In the genomic region with DNA sequence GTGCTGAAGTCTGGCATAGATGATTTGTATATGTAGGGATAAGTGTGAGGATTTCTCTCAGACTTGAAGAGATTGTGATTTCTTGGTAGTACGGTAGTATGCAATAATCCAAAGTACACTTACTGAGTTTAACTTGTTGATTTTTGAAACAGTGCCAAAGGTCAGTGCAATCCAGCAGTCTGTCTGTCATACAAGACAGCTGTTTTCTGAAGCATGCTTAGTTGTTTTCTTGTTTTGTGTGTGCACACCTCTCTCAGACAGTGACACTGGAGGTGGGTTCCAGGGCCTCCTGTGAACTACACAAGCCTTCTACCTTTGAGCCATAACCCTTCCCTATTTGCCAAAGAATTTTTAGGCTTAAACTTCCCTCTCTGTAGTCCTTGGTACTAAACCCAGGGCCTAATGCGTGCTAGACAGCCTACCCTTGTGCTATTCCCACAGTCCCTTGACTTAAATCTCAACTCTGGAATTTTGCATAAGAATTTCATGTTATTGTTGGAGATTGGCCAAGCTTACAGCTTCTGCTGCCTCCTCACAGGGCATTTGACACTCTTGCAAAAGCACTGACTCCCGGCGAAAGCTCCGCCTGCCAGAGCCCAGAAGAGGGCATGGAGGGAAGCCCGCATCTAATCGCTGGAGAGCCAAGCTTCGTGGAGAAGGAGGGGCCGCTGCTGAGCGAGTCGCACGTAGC, we compare ENCODE assay signal across 11 mouse cellular contexts. TPM values are rescaled to one million over a fixed set of nuclear protein-coding genes. Genes with fewer than 3 reads are reported as not detected.
DNase-seq lines count a peak whose midpoint lies in the region; ATAC-seq lines count a peak whose summit lies in the region.
"Had no signal": no experiment of that assay in that cellular context is flagged by ENCODE, and none has a peak within 500 bp of the region (broad histone marks: within the 10 kb centered on the region; RNA-seq: fewer than 3 reads in every experiment).

No protein-coding gene starts in this region.

- H3K27ac ChIP-seq in embryonic facial prominence, embryonic 14.5 days (replicated peaks; ENCODE audit: low read depth, low read length) = no peak overlapping the region
- H3K27ac ChIP-seq in embryonic facial prominence, embryonic 10.5 days (replicated peaks) = no peak overlapping the region
- H3K27ac ChIP-seq in lung, embryonic 15.5 days = 0 out of 2 replicates have a peak overlapping the region, but pooled peaks have one; percentile 24
- 0 out of 2 replicates have a peak overlapping the region, but pooled peaks have one; percentile 7 for H3K27ac ChIP-seq in intestine, embryonic 14.5 days (ENCODE audit: low read depth)
- H3K27ac ChIP-seq in midbrain, embryonic 15.5 days = no peak overlapping the region

- H3K36me3 ChIP-seq in embryonic facial prominence, embryonic 14.5 days (ENCODE audit: control insufficient read depth, insufficient read depth, low read length) = peaks cover 87% of the 10 kb centered on the region
- peaks cover 97% of the 10 kb centered on the region for H3K36me3 ChIP-seq in embryonic facial prominence, embryonic 10.5 days (replicated peaks)
- H3K36me3 ChIP-seq in lung, embryonic 15.5 days = peaks cover 74% of the 10 kb centered on the region
- peaks cover 89% of the 10 kb centered on the region for H3K36me3 ChIP-seq in intestine, embryonic 14.5 days (ENCODE audit: control insufficient read depth, insufficient read depth, low read length)
- H3K36me3 ChIP-seq in midbrain, embryonic 15.5 days (replicated peaks) = peaks cover 45% of the 10 kb centered on the region

- H3K4me3 ChIP-seq in embryonic facial prominence, embryonic 14.5 days (ENCODE audit: low read depth, low read length) = no peak overlapping the region
- H3K4me3 ChIP-seq in embryonic facial prominence, embryonic 10.5 days = no peak overlapping the region
- no peak overlapping the region for H3K4me3 ChIP-seq in lung, embryonic 15.5 days
- no peak overlapping the region for H3K4me3 ChIP-seq in intestine, embryonic 14.5 days (ENCODE audit: low read depth, low read length)
- H3K4me3 ChIP-seq in midbrain, embryonic 15.5 days = no peak overlapping the region

- 0 out of 2 replicates have a peak, but pooled peaks cover 8% of the 10 kb centered on the region for H3K9me3 ChIP-seq in embryonic facial prominence, embryonic 14.5 days (ENCODE audit: control insufficient read depth, low read length)
- H3K9me3 ChIP-seq in embryonic facial prominence, embryonic 10.5 days = peaks cover 5% of the 10 kb centered on the region; the same call in 1 of the 2 replicates
- no peaks in the 10 kb centered on the region for H3K9me3 ChIP-seq in lung, embryonic 15.5 days
- H3K9me3 ChIP-seq in intestine, embryonic 14.5 days (ENCODE audit: control insufficient read depth, low read length) = peaks cover 8% of the 10 kb centered on the region
- H3K9me3 ChIP-seq in midbrain, embryonic 15.5 days = no peaks in the 10 kb centered on the region

- peak; percentile 79; the same call in 1 of the 2 replicates for ATAC-seq in embryonic facial prominence, embryonic 14.5 days (ENCODE audit: low read depth)
- ATAC-seq in lung, embryonic 15.5 days (ENCODE audit: borderline replicate concordance, extremely low read depth, low FRiP score, low TSS enrichment) = no peak
- no peak for ATAC-seq in intestine, embryonic 14.5 days (replicated peaks; ENCODE audit: low FRiP score, low TSS enrichment, low read depth)
- ATAC-seq in midbrain, embryonic 15.5 days (replicated peaks) = no peak; the same call in none of the 2 replicates
- ATAC-seq: activated CD4-positive, CD25-positive, alpha-beta regulatory T cell, adult 4 months had no signal

- no peak overlapping the region for H3K9ac ChIP-seq in embryonic facial prominence, embryonic 14.5 days (ENCODE audit: low read depth, low read length)
- no peak overlapping the region for H3K9ac ChIP-seq in lung, embryonic 15.5 days
- no peak overlapping the region for H3K9ac ChIP-seq in intestine, embryonic 14.5 days (ENCODE audit: low read length)
- H3K9ac ChIP-seq in midbrain, embryonic 15.5 days = no peak overlapping the region

- H3K27me3 ChIP-seq in embryonic facial prominence, embryonic 14.5 days (replicated peaks; ENCODE audit: control insufficient read depth, insufficient read depth, low read length) = no peaks in the 10 kb centered on the region
- no peaks in the 10 kb centered on the region for H3K27me3 ChIP-seq in embryonic facial prominence, embryonic 10.5 days (replicated peaks; ENCODE audit: low read depth, poor library complexity, severe bottlenecking)
- no peaks in the 10 kb centered on the region for H3K27me3 ChIP-seq in lung, embryonic 15.5 days
- H3K27me3 ChIP-seq in intestine, embryonic 14.5 days (replicated peaks; ENCODE audit: control insufficient read depth, insufficient read depth, low read length) = no peaks in the 10 kb centered on the region
- no peaks in the 10 kb centered on the region for H3K27me3 ChIP-seq in midbrain, embryonic 15.5 days (replicated peaks)

- peak; percentile 85 for DNase-seq in embryonic facial prominence, embryonic 14.5 days (ENCODE audit: low spot score)
- no peak for DNase-seq in embryonic facial prominence, embryonic 10.5 days (ENCODE audit: low spot score)
- DNase-seq in lung, postnatal 14 days = no peak
- DNase-seq in intestine, embryonic 14.5 days (ENCODE audit: low spot score) = no peak
- no peak for DNase-seq in thymus, postnatal 14 days
- no peak for DNase-seq in cerebellum, adult 8-10 months
- DNase-seq: cerebellum, postnatal 36 days; layer of hippocampus, adult 9-11 months had no signal

- H3K4me1 ChIP-seq in embryonic facial prominence, embryonic 14.5 days (ENCODE audit: control insufficient read depth, insufficient read depth, low read length) = no peaks in the 10 kb centered on the region
- H3K4me1 ChIP-seq in embryonic facial prominence, embryonic 10.5 days = no peaks in the 10 kb centered on the region
- peaks cover 6% of the 10 kb centered on the region; the same call in 1 of the 2 replicates for H3K4me1 ChIP-seq in lung, embryonic 15.5 days
- no peaks in the 10 kb centered on the region; the same call in 1 of the 2 replicates for H3K4me1 ChIP-seq in intestine, embryonic 14.5 days (replicated peaks; ENCODE audit: control insufficient read depth, insufficient read depth, low read length)
- H3K4me1 ChIP-seq in midbrain, embryonic 15.5 days = peaks cover 22% of the 10 kb centered on the region

- 42% methylated on average over 12 of the region's 12 CpGs for WGBS in embryonic facial prominence, embryonic 14.5 days
- WGBS in embryonic facial prominence, embryonic 10.5 days = 70% methylated on average over 12 of the region's 12 CpGs
- 42% methylated on average over 12 of the region's 12 CpGs for WGBS in lung, embryonic 15.5 days
- WGBS in intestine, embryonic 14.5 days = 55% methylated on average over 12 of the region's 12 CpGs
- WGBS in midbrain, embryonic 15.5 days = 24% methylated on average over 12 of the region's 12 CpGs

- no peak overlapping the region for H3K4me2 ChIP-seq in embryonic facial prominence, embryonic 14.5 days (ENCODE audit: low read depth, low read length)
- H3K4me2 ChIP-seq in lung, embryonic 15.5 days = no peak overlapping the region
- no peak overlapping the region for H3K4me2 ChIP-seq in intestine, embryonic 14.5 days (ENCODE audit: low read length)
- H3K4me2 ChIP-seq in midbrain, embryonic 15.5 days = peak overlapping the region; percentile 12; the same call in 1 of the 2 replicates

RNA-seq across cellular contexts. Expression of a gene that starts 23.8 kb away (rescaled TPM):
- 8.6 and 9.1 TPM in 2 replicates for polyA plus RNA-seq in embryonic facial prominence, embryonic 14.5 days (2014; fragmentation: Nextera tagmentation; extraction: Ambion mirVana)
- 12.1 and 12.8 TPM in 2 replicates for polyA plus RNA-seq in embryonic facial prominence, embryonic 10.5 days (2016; fragmentation: Nextera tagmentation; extraction: Ambion mirVana)
- 7.7 and 8.8 TPM in 2 replicates for polyA plus RNA-seq in lung, embryonic 15.5 days (2015; fragmentation: Nextera tagmentation; extraction: Ambion mirVana)
- 10.7 and 13.7 TPM in 2 replicates for polyA plus RNA-seq in intestine, embryonic 14.5 days (2014; fragmentation: Nextera tagmentation; extraction: Ambion mirVana)
- polyA plus RNA-seq in midbrain, embryonic 15.5 days (2015; fragmentation: Nextera tagmentation; extraction: Ambion mirVana) = 8.0 and 8.2 TPM in 2 replicates

RNA-seq across cellular contexts. Expression of a gene that starts 26.9 kb away (rescaled TPM):
- 357 and 366 TPM in 2 replicates for polyA plus RNA-seq in embryonic facial prominence, embryonic 14.5 days (2014; fragmentation: Nextera tagmentation; extraction: Ambion mirVana)
- polyA plus RNA-seq in embryonic facial prominence, embryonic 10.5 days (2016; fragmentation: Nextera tagmentation; extraction: Ambion mirVana) = 539 and 546 TPM in 2 replicates
- 294 and 339 TPM in 2 replicates for polyA plus RNA-seq in lung, embryonic 15.5 days (2015; fragmentation: Nextera tagmentation; extraction: Ambion mirVana)
- polyA plus RNA-seq in intestine, embryonic 14.5 days (2014; fragmentation: Nextera tagmentation; extraction: Ambion mirVana) = 456 and 473 TPM in 2 replicates
- polyA plus RNA-seq in midbrain, embryonic 15.5 days (2015; fragmentation: Nextera tagmentation; extraction: Ambion mirVana) = 289 and 304 TPM in 2 replicates

Comparison
In these comparisons a context has a peak if more than half of its experiments do, and no peak if none do; other contexts are left out.
1. H3K27ac ChIP-seq: peak in lung, embryonic 15.5 days (single experiment) and intestine, embryonic 14.5 days (single experiment); none in embryonic facial prominence, embryonic 14.5 days (single experiment), embryonic facial prominence, embryonic 10.5 days (single experiment) and midbrain, embryonic 15.5 days (single experiment).